Mouse (Mus musculus): ENCODE data around the gene Slc38a6.

Gene Slc38a6

DNA sequence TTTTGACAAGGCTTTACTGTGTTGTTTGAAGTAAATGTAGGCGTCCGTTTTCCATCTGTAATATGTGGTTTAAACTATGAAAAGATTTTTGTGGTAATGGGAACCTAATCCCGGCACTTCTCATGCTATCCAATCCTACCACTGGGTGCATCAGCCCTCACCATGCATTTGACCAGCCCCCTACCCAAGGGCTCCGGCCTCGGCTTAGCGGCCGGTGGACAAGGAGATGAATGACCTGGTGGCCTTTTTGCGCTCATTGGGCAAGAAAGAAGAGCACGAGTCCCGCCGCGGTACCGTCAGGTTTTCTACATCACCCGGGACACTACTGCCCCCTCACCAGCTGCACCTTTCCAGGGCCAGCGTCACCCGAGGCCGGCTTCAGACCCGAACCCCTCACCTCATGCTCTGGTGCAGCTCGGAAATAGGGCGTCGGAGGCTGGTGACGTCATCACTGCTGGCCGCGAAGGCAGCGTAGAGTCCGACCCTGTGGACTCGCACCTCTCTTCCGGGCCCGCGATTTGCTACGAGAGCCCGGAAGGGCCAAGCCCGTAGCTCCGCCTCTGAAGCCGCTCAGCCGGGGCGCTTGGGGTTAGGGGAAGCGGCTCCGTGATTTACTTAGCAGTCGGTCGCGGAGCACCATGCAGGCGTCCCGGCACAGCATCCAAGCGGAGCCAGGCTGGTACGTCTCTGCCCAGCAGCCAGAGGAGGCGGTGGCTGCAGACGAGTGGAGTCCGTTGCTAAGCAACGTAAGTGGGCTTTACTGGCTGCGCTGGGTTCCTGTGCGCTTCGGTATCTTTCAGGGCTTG, at the start of gene Slc38a6, which contains the start of gene Trmt5:
Slc38a6 (plus strand) TSS at position 493 of the 806 bp plus-strand sequence.
Trmt5 (minus strand) TSS at position 424 of the 806 bp plus-strand sequence.
- peak; percentile 87 to 90 for DNase-seq (ENCODE audit: low spot score in 2 of 2)

DNA sequence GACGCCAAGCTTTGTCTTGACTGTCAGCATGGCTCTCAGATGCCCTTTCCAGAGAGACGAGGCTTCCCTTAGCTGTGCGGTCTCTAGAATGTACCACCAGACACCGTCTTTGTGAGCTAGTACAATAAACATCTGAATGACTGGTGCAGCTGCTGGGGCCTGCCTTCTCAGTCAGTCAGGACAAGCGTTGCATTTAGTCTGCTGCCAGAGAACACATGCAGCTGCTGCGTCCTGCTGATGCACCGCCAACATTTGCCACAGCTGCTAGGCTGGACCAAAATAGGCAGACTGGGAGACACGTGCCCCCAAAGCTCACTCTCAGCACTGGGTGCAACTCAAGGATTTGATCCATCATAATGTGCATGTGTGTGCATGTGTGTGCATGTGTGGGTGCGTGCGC, 44.6 kb upstream of the Slc38a6 start:
- DNase-seq (ENCODE audit: low spot score in 2 of 2): peak; percentile 29 to 45

GRCm38 (mm10) chr12:73245687-73246086, 40.9 kb upstream of the Slc38a6 start:
- DNase-seq (ENCODE audit: low spot score in 2 of 2): no peak

DNA sequence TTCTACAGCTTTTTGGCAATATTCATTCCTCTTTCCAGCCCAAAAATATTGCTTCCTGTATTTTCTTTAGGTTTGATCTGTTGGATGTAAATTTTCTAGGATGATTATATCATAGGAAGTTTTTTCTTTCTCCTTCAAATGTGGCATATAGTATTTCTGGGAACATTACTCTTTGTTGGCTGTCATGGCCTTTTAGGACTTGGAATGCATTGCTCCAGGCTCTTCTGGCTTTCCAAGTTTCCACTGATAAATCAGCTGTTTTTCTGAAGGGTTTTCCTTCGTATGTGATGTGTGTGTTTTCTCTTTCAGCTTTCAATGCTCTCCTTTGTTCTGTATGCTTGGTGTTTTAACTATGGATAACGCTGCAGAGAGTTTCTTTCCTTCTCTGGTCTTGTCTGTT, 31.6 kb upstream of the Slc38a6 start:
- no peak for DNase-seq (ENCODE audit: low spot score in 2 of 2)

DNA sequence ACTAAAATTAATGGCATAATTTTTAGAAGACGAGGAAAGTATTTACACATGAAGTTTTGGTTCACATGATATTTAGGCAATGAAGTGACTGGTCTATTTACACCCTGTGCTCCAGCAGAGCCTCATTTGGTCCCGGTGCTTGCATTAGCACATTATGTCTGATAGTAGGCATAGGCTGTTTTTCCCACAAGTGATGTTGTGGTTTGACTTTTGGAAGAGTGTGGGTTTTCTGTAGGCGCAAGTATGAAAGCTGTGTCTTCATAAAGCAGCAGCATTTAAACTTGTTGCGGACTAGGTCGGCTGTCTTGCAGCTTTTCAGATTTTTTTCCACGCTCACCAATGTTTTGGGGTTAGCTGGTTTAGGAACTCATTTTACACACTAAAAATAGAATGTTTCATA, 27.3 kb upstream of the Slc38a6 start:
- DNase-seq (ENCODE audit: low spot score in 2 of 2): no peak

GRCm38 (mm10) chr12:73260339-73260738, 26.2 kb upstream of the Slc38a6 start:
- DNase-seq (ENCODE audit: low spot score in 2 of 2): no peak

GRCm38 (mm10) chr12:73265381-73265978, 21.1 kb upstream of the Slc38a6 start:
- DNase-seq (ENCODE audit: low spot score in 2 of 2): no peak

DNA sequence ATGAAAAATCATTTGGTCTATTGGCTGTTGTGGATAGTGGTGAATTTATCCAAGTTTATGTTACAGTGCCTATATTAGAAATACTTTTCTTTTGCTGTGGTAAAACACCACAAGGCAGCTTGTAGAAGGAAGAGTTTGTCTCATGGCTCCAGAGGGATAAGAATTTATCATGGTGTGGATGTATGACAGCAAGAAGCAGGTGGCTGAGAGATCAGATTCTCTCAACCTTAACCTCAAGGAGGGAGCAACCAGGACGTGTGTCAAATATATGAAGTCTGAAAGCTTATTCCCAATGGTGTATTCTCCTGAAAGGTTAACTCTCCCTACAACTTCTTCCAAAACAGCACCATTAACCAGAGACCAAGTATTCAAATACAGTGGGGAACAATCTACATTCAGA, 20.0 kb upstream of the Slc38a6 start:
- DNase-seq (ENCODE audit: low spot score in 2 of 2): no peak

DNA sequence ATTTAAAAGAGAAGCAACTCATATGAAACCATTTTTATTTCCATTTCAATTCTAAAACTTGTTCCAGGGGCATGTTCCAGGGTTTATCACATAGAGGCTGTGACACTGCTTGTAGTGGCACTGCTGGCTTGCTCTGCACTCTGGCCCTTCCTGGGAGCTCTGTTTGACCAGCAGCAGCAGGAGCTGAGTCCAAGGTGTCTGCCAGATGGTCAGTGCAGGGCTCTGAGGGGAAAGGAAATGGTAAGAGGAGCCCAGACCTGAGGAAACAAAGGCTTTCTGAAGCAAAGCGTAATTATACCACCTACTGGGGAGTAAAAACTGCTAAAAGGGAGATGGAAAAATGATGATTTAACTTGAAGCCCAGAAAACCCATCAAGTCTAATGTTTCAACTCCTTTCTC, 18.1 kb upstream of the Slc38a6 start:
- no peak for DNase-seq (ENCODE audit: low spot score in 2 of 2)

- no peak for DNase-seq (ENCODE audit: low spot score in 2 of 2)
Observed at GRCm38 (mm10) chr12:73269531-73269930, 17.0 kb upstream of the Slc38a6 start.

DNA sequence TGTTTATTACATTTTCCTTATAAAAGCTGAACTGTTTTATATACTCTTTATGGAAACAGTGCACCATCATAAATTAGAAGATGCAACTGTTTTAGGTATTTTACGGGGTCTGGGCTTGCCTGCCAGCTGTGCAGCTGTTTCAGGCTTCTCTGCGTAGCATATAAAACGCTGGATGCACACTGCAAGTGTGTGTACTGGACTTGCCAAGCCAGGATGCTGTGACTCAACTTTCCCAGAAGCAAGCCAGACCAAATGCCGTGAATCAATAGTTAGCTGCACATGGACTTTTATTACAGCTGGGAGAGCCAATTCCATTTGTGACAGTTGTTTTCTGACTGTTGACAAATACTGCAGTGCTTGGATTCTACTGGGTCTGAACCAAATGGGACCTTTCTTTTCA, 16.6 kb upstream of the Slc38a6 start:
- no peak for DNase-seq (ENCODE audit: low spot score in 2 of 2)

GRCm38 (mm10) chr12:73274921-73275320, 11.7 kb upstream of the Slc38a6 start:
- no peak for DNase-seq (ENCODE audit: low spot score in 2 of 2)

DNA sequence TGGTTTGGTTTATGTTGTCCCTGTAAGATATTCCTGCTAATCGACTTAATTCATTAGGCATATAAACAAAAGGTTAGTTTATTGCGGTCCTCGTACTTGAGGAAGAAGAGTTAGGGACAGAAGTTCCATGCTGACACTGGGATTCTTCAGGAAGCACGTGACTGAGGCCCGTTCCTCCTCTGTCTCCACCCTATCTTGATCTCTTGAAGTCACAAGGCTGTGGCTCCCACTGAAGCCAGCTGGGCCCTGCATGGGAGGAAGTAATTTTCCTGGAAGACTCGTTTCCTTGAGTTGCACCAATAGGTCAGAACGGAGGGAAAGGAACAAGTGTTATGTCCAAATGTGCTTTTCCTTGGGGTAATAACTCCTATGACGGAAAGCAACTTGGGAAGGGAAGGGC, 1.0 kb downstream of the Slc38a6 start:
- no peak for DNase-seq (ENCODE audit: low spot score in 2 of 2)

DNA sequence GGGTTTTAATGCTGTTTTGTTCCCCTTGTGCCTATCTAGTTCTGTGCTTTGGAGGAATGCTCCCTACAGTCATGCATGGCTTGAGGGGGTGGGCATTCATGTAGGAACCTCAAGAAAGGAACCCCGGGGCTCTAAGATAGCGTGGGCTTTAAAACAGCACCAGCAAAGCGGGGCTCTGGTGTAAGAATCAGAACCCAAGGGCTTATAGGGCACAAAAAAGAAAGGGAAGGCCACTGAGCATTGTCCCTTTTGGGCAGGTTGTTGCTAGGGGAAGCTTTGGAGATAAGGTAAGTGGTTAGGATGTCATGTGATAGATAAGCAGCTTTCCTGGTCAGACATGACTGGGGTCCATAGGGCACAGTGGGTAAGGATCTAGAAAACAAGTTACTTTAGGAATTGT, 2.0 kb downstream of the Slc38a6 start:
- no peak for DNase-seq (ENCODE audit: low spot score in 2 of 2)

GRCm38 (mm10) chr12:73294884-73295283, 8.3 kb downstream of the Slc38a6 start:
- DNase-seq (ENCODE audit: low spot score in 2 of 2): no peak

DNA sequence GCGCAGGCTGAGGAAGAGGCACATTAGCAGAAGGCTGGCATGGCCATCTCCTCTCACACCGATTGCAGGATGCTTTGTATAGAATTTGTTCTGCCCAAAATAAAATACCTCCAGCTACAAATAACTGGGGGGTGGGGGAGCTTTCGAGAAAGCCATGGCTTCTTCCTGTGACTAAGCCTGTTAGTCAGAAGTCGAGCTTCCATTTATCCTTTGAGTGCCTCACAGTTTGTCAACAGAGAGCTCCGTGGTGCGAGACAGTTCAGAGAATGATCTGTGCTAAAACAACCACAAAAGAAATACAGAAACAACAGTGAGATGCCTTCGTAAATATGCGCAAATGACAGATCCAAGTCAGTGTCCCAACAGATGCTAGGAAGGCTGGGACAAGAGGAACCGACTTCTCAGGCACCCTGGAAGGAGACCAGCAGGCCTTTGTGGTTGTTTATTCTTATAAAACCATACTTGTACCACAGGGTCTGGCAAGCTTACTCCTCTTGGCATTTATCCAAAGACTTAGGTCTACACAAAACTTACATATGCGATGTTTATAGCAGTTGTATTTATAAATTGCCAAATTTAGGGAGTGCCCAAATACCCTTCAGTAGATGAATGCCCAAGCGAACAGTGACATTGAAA, 9.0 kb downstream of the Slc38a6 start:
- DNase-seq (ENCODE audit: low spot score in 2 of 2): no peak

GRCm38 (mm10) chr12:73298621-73299020, 12.0 kb downstream of the Slc38a6 start:
- DNase-seq (ENCODE audit: low spot score in 2 of 2): no peak

GRCm38 (mm10) chr12:73300531-73300930, 14.0 kb downstream of the Slc38a6 start:
- DNase-seq (ENCODE audit: low spot score in 2 of 2): no peak

DNA sequence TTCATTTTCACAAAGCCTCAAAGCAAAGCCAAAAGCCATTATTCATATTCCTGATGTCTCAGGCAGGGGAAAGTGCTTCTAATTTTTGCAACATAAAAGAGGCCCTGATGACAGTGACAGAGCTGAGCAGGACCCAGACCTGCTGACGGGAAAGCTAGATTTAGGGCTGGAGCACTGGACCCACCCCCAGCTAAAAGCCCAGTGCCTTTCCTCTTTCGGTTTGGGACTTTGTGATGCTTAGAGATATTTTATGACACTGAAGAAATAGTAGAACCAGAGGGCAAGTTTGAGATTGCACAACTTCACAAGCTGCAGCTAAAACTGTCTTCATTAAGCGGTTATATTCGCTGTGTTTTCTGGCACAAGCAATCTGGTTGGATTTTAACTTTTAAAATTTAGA, 18.1 kb downstream of the Slc38a6 start:
- DNase-seq (ENCODE audit: low spot score in 2 of 2): no peak

GRCm38 (mm10) chr12:73307750-73308149, 21.2 kb downstream of the Slc38a6 start:
- no peak for DNase-seq (ENCODE audit: low spot score in 2 of 2)

- DNase-seq (ENCODE audit: low spot score in 2 of 2): no peak
Observed at GRCm38 (mm10) chr12:73308711-73309110, 22.1 kb downstream of the Slc38a6 start.

GRCm38 (mm10) chr12:73317706-73318686, 31.4 kb downstream of the Slc38a6 start:
- DNase-seq (ENCODE audit: low spot score in 2 of 2): no peak

Data from frontal cortex, postnatal 10 days (tissue).